Mouse (Mus musculus): Measurements from ENCODE around the gene Canx. TPM values are rescaled to one million over a fixed set of nuclear protein-coding genes. Genes with fewer than 3 reads are reported as not detected.
A peak's percentile ranks its signal among the peaks of the same experiment; 100 is the strongest.

Gene Canx
- total and polyA plus RNA-seq, 3 experiments, result 575 to 627 (median 607) TPM

GRCm38 (mm10) chr11:50354162-50354561, 28.7 kb upstream of the Canx start, which contains the start of gene Cby3:
TSS of gene Cby3 (plus strand) at chr11:50354462.
- in situ Hi-C loops (cut with MboI; ENCODE audit: low pct_ligation_motif_present, low pct_unique_long_range_greater_than_20kb, low sequenced_read_pairs), result no loop called here
- dilution Hi-C loops (cut with MboI; ENCODE audit: extremely low pct_ligation_motif_present, extremely low pct_unique_long_range_greater_than_20kb, low sequenced_read_pairs), result no loop called here

DNA sequence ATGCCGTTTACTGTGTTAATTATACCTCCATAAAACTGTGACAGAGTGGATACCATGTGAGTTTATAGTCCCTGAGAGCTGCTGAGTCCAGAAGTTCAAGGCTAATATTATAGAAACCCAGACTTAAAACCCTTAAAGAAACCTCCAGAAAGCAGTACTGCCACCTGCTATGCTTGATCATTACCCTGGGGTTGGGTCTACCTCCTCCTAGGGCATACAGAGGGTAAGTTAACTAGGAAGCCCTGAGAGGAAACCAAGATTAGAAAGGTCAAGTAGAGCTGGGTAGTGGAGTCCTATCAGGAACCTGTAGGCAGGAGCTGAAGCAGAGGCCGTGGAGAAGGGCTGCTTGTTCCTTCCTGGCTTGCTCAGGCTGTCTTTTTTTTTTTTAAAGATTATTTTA, 26.7 kb upstream of the Canx start:
- Histone ChIP-seq H3K4me2 (ENCODE audit: insufficient read depth, low read depth, poor library complexity, severe bottlenecking) (no peak overlapping the region), H3K4me3 (replicated peaks in 1 of 3; ENCODE audit: low read depth in 2 of 3, low read length in 2 of 3, poor library complexity in 1 of 3) (no peak overlapping the region), H3K27ac (ENCODE audit: insufficient read depth, low read depth) (no peak overlapping the region), H3K4me1 (ENCODE audit: control insufficient read depth in 1 of 2, insufficient read depth in 2 of 2) (no peaks in the 10 kb centered on the region), H3K9ac (ENCODE audit: insufficient read depth, low read depth) (no peak overlapping the region), H3K36me3 (replicated peaks in 1 of 2; ENCODE audit: control insufficient read depth in 1 of 2, insufficient read depth in 1 of 2, low read length in 1 of 2) (no peaks in the 10 kb centered on the region), H3K9me3 (replicated peaks; ENCODE audit: low read length) (peaks cover 5% of the 10 kb centered on the region), H3K27me3 (replicated peaks) (no peaks in the 10 kb centered on the region), H3K79me2 (replicated peaks; ENCODE audit: control insufficient read depth, extremely low read depth, insufficient read depth, poor library complexity, severe bottlenecking) (no peaks in the 10 kb centered on the region)
- dilution Hi-C loops (cut with MboI; ENCODE audit: extremely low pct_ligation_motif_present, extremely low pct_unique_long_range_greater_than_20kb, low sequenced_read_pairs) (no loop called here), in situ Hi-C loops (cut with MboI; ENCODE audit: low pct_ligation_motif_present, low pct_unique_long_range_greater_than_20kb, low sequenced_read_pairs) (no loop called here)
- no peak for DNase-seq (ENCODE audit: extremely low read depth)
- TF ChIP-seq MXI1 (IDR thresholded peaks at IDR 0.05; ENCODE audit: low read depth, low read length), result no peak
- no peak for TF ChIP-seq JUND (conservative IDR thresholded peaks at IDR 0.05; ENCODE audit: low read depth, low read length)
- no peak for TF ChIP-seq ZC3H11A (IDR thresholded peaks at IDR 0.05; ENCODE audit: low read depth, low read length)
- TF ChIP-seq ZMIZ1 (IDR thresholded peaks at IDR 0.05; ENCODE audit: low read depth, low read length), result no peak
- TF ChIP-seq GABPA (IDR thresholded peaks at IDR 0.05; ENCODE audit: insufficient replicate concordance, low read depth, low read length), result no peak
- TF ChIP-seq MYC (IDR thresholded peaks at IDR 0.05; ENCODE audit: low read depth, low read length), result no peak
- no peak for TF ChIP-seq JUN (IDR thresholded peaks at IDR 0.05; ENCODE audit: insufficient read depth, low read depth, low read length)
- TF ChIP-seq EP300 (IDR thresholded peaks at IDR 0.05; ENCODE audit: low read length), result no peak
- no peak for TF ChIP-seq CTCF (conservative IDR thresholded peaks at IDR 0.05 in 1 of 2, IDR thresholded peaks at IDR 0.05 in 1 of 2; ENCODE audit: low read depth in 2 of 2, low read length in 2 of 2)
- TF ChIP-seq BHLHE40 (IDR thresholded peaks at IDR 0.05; ENCODE audit: low read depth, low read length), result no peak
- no peak for TF ChIP-seq TBP (conservative IDR thresholded peaks at IDR 0.05; ENCODE audit: low read depth, low read length)
- no peak for TF ChIP-seq TCF12 (IDR thresholded peaks at IDR 0.05; ENCODE audit: low read depth, low read length)
- no peak for TF ChIP-seq USF1 (IDR thresholded peaks at IDR 0.05; ENCODE audit: low read depth, low read length)
- no peak for TF ChIP-seq ZKSCAN1 (IDR thresholded peaks at IDR 0.05; ENCODE audit: borderline replicate concordance, low read depth, low read length)
- TF ChIP-seq UBTF (IDR thresholded peaks at IDR 0.05; ENCODE audit: low read depth, low read length), result no peak
- TF ChIP-seq NELFE (IDR thresholded peaks at IDR 0.05; ENCODE audit: low read depth, low read length), result no peak

More at GRCm38 (mm10) chr11:50354162-50354561, 28.7 kb upstream of the Canx start, which contains the start of gene Cby3:
- Histone ChIP-seq H3K4me2 (ENCODE audit: insufficient read depth, low read depth, poor library complexity, severe bottlenecking) (no peak within 1 kb of the TSS), H3K9ac (ENCODE audit: insufficient read depth, low read depth) (no peak within 1 kb of the TSS), H3K36me3 (replicated peaks in 1 of 2; ENCODE audit: control insufficient read depth in 1 of 2, insufficient read depth in 1 of 2, low read length in 1 of 2) (no peaks in the 10 kb centered on the region), H3K27me3 (replicated peaks) (no peaks in the 10 kb centered on the region), H3K4me1 (ENCODE audit: control insufficient read depth in 1 of 2, insufficient read depth in 2 of 2) (no peaks in the 10 kb centered on the region), H3K27ac (ENCODE audit: insufficient read depth, low read depth) (no peak within 1 kb of the TSS), H3K4me3 (replicated peaks in 1 of 3; ENCODE audit: low read depth in 2 of 3, low read length in 2 of 3, poor library complexity in 1 of 3) (no peak within 1 kb of the TSS), H3K9me3 (replicated peaks; ENCODE audit: low read length) (peaks cover 7% of the 10 kb centered on the region), H3K79me2 (replicated peaks; ENCODE audit: control insufficient read depth, extremely low read depth, insufficient read depth, poor library complexity, severe bottlenecking) (no peaks in the 10 kb centered on the region)
- DNase-seq (ENCODE audit: extremely low read depth), result no peak
- TF ChIP-seq RAD21 (IDR thresholded peaks at IDR 0.05; ENCODE audit: low read depth, low read length), result peak; percentile 11
- no peak for TF ChIP-seq IRF4 (IDR thresholded peaks at IDR 0.05; ENCODE audit: low read depth, low read length)

All from CH12.LX (cell line).